Mouse (Mus musculus): Measurements from ENCODE around the gene Prdm15. TPM values are rescaled to one million over a fixed set of nuclear protein-coding genes. Genes with fewer than 3 reads are reported as not detected.

The Prdm15 gene
- total RNA-seq, 2 experiments from 2014 or later: 6.4 to 7.4 TPM

DNA sequence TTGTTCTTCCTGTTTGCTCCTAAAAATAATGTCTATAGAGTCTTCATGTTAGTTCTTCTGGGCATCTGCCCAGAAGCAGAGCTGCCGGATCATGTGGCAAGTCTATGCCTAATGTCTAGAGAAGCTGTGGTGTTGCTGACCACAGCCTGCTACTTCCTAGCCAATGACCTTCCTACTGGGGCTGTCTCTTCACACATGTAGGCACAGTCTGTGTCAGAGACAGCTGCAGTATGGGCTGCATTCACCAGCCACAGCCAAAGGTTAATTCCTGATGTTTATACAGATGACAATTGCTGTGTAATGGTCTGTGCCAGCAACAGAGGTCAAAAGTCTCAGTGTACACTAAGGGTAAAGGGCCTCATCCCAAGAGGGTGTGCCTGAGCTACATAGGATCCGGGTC is 95.2 kb downstream of the Prdm15 start:
- DNase-seq (ENCODE audit: low spot score): no peak

DNA sequence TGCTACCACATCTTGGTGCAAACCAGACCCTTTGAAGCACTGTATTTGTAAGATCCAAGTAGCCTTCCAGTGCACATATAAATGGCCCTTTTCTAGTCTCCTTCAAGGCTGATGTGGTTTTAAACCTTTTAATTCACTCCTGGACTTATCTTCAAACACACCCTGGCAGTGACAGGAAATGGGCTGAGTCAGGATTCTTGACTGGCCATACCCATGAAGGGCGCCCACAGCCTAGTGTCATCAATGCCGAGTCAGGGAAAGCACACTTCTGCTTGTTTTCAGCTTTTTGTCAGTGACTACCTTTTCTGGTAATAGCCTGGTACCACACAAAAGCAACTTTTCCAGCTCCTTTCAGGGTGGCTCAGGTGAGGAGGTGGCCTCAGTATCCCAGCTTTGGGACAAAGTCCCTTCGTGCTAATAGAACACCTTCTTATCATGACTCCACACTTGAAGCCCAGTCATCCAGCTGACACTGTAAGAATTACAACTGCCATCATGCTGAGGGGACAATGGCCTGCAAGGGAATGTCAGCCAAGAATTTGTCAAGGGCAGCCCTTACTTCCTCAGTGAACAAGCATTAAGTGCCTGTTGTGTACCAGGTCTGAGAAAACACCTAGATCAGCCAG is 99.2 kb downstream of the Prdm15 start:
- DNase-seq (ENCODE audit: low spot score): no peak

DNA sequence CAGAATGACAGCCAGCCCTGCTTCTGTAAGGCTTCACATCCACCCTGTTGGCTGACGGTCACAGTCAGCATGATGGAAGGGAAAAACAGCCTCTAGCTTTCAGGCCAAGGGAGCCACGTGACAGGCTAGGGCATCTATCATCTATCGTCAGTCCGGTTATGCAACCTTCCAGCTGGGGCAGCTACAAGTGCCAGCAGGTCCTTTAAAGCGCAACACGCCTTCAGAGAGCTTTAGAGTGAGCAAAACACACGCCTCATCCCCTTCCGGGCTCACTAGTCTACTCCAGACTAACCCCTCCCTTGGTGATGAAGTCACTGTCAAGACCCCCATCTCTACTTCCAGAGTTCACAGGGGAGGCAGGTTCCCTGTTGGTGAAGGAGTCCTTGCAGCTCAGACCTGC is 99.8 kb downstream of the Prdm15 start:
- DNase-seq (ENCODE audit: low spot score): peak; percentile 51

GRCm38 (mm10) chr16:97748421-97748820 is 103.2 kb downstream of the Prdm15 start:
- DNase-seq (ENCODE audit: low spot score): no peak

Small RNA genes within 50 kb of the gene (microRNA-seq; reads per million reads assigned to microRNA genes)
- 2.7 reads per million for gene Mir6964

Other genes starting within 250 kb of the Prdm15 start
- gene Tmprss2, start 240.7 kb downstream of the Prdm15 start, total RNA-seq (2021): under 1 TPM in 1 of 2 experiments, not detected in 1; 0.07 TPM
- not detected for gene Ripk4, start 88.1 kb downstream of the Prdm15 start, total RNA-seq (2021)
- 100 to 1,000 TPM; 172 to 210 TPM for gene C2cd2, start 110.7 kb upstream of the Prdm15 start, total RNA-seq (2021)
- gene Zbtb21, start 110.8 kb upstream of the Prdm15 start, total RNA-seq (2021): 10 to 100 TPM in 1 of 2 experiments, 1 to 10 TPM in 1; 6.3 to 11.9 TPM
- gene B230307C23Rik, start 145.5 kb upstream of the Prdm15 start, total RNA-seq (2021): 1 to 10 TPM; 4.5 to 5.2 TPM
- gene A630089N07Rik, start 230.6 kb upstream of the Prdm15 start, total RNA-seq (2021): 1 to 10 TPM; 1.6 to 2.0 TPM